Mouse (Mus musculus) embryonic fibroblast, embryonic 13.5 days (primary cell): ENCODE measurements around the gene Map3k13.

Experiments
- CTCF ChIP-seq: IDR thresholded peaks from 2 replicates; pipeline ENCODE4 v1.5.1; 2011; ENCODE audit warnings: mild to moderate bottlenecking, control low read depth, low read length, moderate library complexity, borderline replicate concordance; ENCODE audit not compliant: insufficient read depth
- POLR2A ChIP-seq: IDR thresholded peaks from 2 replicates; pipeline ENCODE4 v1.6.1; 2011; ENCODE audit warnings: low read depth, mild to moderate bottlenecking, control low read depth, low read length, moderate library complexity

DNA sequence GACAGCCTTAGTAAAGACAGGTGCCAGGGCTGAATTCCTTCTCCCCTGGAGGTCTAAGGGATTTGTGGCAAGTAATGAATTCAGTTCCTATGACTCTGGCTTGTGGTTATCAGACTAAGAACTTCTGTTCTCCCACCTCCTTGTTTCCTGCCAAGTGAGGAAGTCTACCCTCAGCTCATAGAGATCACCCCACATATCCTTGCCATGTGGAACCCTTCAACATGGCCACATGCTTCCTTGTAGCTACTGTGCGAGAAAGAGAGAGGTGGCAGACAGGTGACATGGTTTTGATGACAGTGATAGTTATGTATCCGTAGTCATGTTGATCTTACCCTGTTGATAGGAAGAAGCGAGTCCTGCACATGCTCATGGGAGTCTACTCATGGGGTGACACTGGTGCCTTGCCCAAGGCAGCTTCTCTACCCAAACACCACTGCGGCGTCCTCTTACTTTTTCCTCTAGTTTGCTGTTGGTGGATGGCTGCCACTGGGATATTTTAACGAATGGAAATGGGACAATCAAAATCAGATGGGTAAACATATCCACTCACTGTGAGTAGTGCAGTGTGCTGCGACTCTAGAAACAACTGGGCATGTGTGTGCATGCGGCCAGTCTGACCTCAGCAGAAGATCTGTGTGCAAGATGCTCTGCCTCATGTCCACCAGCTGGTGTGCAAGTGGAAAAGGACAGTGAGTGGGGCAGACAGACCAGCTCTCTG, 40.9 kb downstream of the Map3k13 start:
- TF ChIP-seq CTCF, result no peak
- TF ChIP-seq POLR2A, result no peak
